Mouse (Mus musculus): ENCODE results near the gene Lss. TPM values are rescaled to one million over a fixed set of nuclear protein-coding genes. Genes with fewer than 3 reads are reported as not detected.

The Lss gene
- polyA plus RNA-seq, 1 experiment from 2014 or later, result 40.5 TPM

Other genes starting within 250 kb of the Lss start
- gene Dip2a, start 186.3 kb upstream of the Lss start, polyA plus RNA-seq (2015; fragmentation: Nextera tagmentation; extraction: Ambion mirVana), result 1.1 and 1.4 TPM in 2 replicates
- not detected in 2 replicates for gene AC141477.1, start 91.1 kb upstream of the Lss start, polyA plus RNA-seq (2015; fragmentation: Nextera tagmentation; extraction: Ambion mirVana)
- gene Pcnt, start 88.8 kb upstream of the Lss start, polyA plus RNA-seq (2015; fragmentation: Nextera tagmentation; extraction: Ambion mirVana), result 8.3 and 9.5 TPM in 2 replicates
- gene 2610028H24Rik, start 82.5 kb upstream of the Lss start, polyA plus RNA-seq (2015; fragmentation: Nextera tagmentation; extraction: Ambion mirVana), result not detected in 2 replicates
- 25.2 and 26.5 TPM in 2 replicates for gene Mcm3ap, start 62.7 kb upstream of the Lss start, polyA plus RNA-seq (2015; fragmentation: Nextera tagmentation; extraction: Ambion mirVana)
- gene Ybey, start 62.5 kb upstream of the Lss start, polyA plus RNA-seq (2015; fragmentation: Nextera tagmentation; extraction: Ambion mirVana), result 3.3 and 4.2 TPM in 2 replicates
- gene Spatc1l, start 30.7 kb downstream of the Lss start, polyA plus RNA-seq (2015; fragmentation: Nextera tagmentation; extraction: Ambion mirVana), result not detected in 2 replicates
- gene Ftcd, start 44.1 kb downstream of the Lss start, polyA plus RNA-seq (2015; fragmentation: Nextera tagmentation; extraction: Ambion mirVana), result 19.1 and 22.9 TPM in 2 replicates
- 8.3 and 9.5 TPM in 2 replicates for gene Col6a2, start 92.0 kb downstream of the Lss start, polyA plus RNA-seq (2015; fragmentation: Nextera tagmentation; extraction: Ambion mirVana)
- gene Col6a1, start 194.6 kb downstream of the Lss start, polyA plus RNA-seq (2015; fragmentation: Nextera tagmentation; extraction: Ambion mirVana), result 8.7 and 9.2 TPM in 2 replicates